Mouse (Mus musculus): Measurements from ENCODE around the gene Gm11114. TPM values are rescaled to one million over a fixed set of nuclear protein-coding genes. Genes with fewer than 3 reads are reported as not detected.

The Gm11114 gene
- polyA plus RNA-seq, 2 experiments from 2014 or later = not detected

GRCm38 (mm10) chr9:85357154-85357860, 44.7 kb downstream of the Gm11114 start:
- ATAC-seq = no peak

Other genes starting within 250 kb of the Gm11114 start
- gene Tent5a, start 14.6 kb downstream of the Gm11114 start, polyA plus RNA-seq (2017; shearing (Covaris generic)) = 1 to 10 TPM; 6.3 to 7.9 TPM